Mouse (Mus musculus): ENCODE data around the gene Lancl2.

DNA sequence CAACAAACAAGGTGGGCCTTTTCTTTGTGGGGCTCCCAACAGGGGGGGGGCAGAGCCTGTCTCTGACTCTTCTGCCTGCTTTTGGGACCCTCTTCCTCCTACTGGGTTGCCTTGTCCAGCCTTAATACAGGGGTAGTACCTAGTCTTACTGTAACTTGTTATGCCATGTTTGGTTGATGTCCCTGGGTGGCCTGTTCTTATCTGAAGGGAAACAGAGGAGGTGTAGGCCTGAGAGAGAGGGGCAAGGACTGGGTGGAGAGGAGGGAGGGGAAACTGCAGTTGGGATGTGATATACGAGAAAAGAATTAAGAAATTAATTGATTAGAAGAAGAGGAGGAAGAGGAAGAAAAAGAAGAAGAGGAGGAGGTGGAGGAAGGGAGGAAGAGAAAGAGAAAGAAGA, 63.9 kb downstream of the Lancl2 start:
- TF ChIP-seq CTCF (IDR thresholded peaks at IDR 0.05; ENCODE audit: borderline replicate concordance, insufficient read depth, low read depth, low read length) (no peak), POLR2A (IDR thresholded peaks at IDR 0.05; ENCODE audit: borderline replicate concordance, insufficient read depth, low read length) (no peak)

All from cerebellum, adult 2 months (tissue).